Mouse (Mus musculus): ENCODE measurements at regions not wholly inside any gene's neighbourhood (a gene's known extent, or its start where the extent isn't known, plus 50 kb on each side); places are given as distances from the start of the nearest gene placed in this dataset.
A peak's percentile ranks its signal among the peaks of the same experiment; 100 is the strongest.

DNA sequence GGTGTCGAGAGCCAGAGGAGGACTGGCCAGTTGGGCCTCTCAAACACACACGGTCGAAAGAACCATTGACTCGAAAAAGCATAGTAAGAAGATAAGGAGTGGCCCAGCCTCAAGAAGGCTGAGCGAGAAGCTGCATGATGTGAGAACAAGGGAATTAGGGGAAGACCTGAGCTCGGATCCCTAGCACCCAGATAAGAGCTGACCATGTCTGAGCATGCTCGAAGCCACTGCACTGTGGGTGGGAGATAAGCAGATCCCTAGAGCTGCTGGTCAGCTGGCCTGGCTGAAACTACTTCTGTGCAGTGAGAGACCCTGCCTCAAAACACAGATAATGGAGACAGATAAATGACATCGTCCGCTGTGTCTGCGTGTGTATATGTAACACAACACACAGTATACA lies 111.8 kb upstream of the Tmem189 start:
- ATAC-seq (replicated peaks; ENCODE audit: low FRiP score, low read depth) (no peak), DNase-seq (ENCODE audit: low spot score) (no peak)
- no peak overlapping the region for H3K9ac ChIP-seq (ENCODE audit: low read depth, low read length)
- no peaks in the 10 kb centered on the region for H3K9me3 ChIP-seq (replicated peaks; ENCODE audit: low read length)
- WGBS = 87% methylated on average over 10 of the region's 10 CpGs
- no peak overlapping the region for H3K4me2 ChIP-seq (ENCODE audit: low read length)
- 0 out of 2 replicates have a peak, but pooled peaks cover 10% of the 10 kb centered on the region for H3K4me1 ChIP-seq (replicated peaks; ENCODE audit: insufficient read depth, low read length)
- no peaks in the 10 kb centered on the region for H3K36me3 ChIP-seq (ENCODE audit: insufficient read depth, low read length)
- no peaks in the 10 kb centered on the region for H3K27me3 ChIP-seq (ENCODE audit: insufficient read depth, low read length)
- no peak for TF ChIP-seq CTCF (IDR thresholded peaks at IDR 0.05; ENCODE audit: low read depth)
- no peak overlapping the region for H3K27ac ChIP-seq
- H3K4me3 ChIP-seq (replicated peaks; ENCODE audit: low read depth, low read length) = no peak overlapping the region

DNA sequence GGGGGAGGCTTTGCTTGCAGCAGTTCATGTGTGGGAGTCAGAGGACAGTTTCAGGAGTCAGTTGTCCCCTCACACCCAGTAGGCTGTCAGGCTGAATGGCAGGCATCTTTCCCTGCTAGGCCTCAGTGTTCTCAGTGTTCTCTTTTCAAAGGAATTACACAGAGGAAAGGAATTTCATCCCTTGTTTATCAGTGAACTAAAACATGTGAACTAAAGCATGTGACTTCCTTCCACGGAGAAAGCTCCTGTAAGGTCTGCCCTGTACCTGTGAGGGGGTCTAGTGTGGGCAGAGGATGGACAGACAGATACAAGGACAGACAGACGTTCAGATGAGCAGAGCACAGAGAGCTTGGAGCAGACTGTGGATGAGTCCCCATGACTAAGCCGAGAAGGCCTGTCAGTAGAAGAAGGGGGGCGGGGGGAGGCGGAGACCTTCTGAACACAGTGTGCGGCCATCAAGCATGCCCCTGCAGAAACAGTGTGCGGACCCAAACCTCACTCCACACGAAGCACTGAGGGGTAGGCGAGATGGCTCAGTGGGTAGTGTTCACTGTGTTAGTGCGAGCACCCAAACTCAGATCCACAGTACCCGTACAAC lies 111.1 kb upstream of the Tmem189 start:
- no peak overlapping the region for H3K4me3 ChIP-seq (replicated peaks; ENCODE audit: low read depth, low read length)

DNA sequence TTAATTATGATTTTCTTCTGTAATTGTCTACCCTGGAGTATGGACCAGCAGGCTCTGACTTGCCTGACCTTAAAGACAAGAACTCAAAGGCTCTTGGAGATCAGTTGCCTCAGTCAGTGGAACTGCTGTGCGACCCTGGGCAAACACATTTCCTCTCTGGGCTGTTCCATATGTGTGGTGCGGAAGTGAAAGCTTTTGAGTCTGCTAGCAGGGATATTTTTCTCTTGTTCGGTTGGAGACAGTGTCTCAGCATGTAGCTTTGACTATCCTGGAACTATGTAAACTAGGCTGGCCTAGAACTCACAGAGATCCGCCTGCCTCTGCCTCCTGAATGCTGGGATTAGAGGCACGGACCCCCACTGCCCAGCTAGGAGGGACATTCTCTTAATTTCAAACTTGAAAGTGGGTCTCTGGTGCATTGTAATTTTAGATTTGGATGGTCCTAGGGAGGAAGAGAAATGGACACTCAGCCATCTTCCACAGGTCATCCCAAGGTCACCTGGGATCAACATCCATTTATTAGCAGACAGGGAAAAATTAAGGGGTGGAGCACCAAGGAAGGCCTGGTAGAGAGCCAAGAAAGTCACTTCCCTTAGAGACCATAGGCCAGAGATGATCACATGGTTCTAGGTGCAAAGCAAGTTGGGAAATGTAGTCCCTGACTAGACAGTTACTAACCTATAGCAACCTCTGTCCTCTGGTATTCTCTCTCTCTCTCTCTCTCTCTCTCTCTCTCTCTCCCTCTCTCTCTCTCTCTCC lies 110.2 kb upstream of the Tmem189 start:
- Histone ChIP-seq H3K4me1 (replicated peaks; ENCODE audit: insufficient read depth, low read length) (0 out of 2 replicates have a peak, but pooled peaks cover 4% of the 10 kb centered on the region), H3K4me2 (ENCODE audit: low read length) (no peak overlapping the region), H3K27ac (no peak overlapping the region), H3K9me3 (replicated peaks; ENCODE audit: low read length) (no peaks in the 10 kb centered on the region), H3K36me3 (ENCODE audit: insufficient read depth, low read length) (no peaks in the 10 kb centered on the region), H3K4me3 (replicated peaks; ENCODE audit: low read depth, low read length) (no peak overlapping the region), H3K27me3 (ENCODE audit: insufficient read depth, low read length) (no peaks in the 10 kb centered on the region), H3K9ac (ENCODE audit: low read depth, low read length) (no peak overlapping the region)
- WGBS = 91% methylated on average over 5 of the region's 5 CpGs
- DNase-seq (ENCODE audit: low spot score) (peak; percentile 90), ATAC-seq (replicated peaks; ENCODE audit: low FRiP score, low read depth) (peak; percentile 69)
- no peak for TF ChIP-seq CTCF (IDR thresholded peaks at IDR 0.05; ENCODE audit: low read depth)

More for the DNA sequence above, 111.1 kb upstream of the Tmem189 start:
- peak; percentile 69 for DNase-seq (ENCODE audit: low spot score)
- no peak overlapping the region for H3K4me2 ChIP-seq (ENCODE audit: low read length)
- no peak overlapping the region for H3K9ac ChIP-seq (ENCODE audit: low read depth, low read length)
- peak overlapping the region; percentile 70 for H3K27ac ChIP-seq
- TF ChIP-seq CTCF (IDR thresholded peaks at IDR 0.05; ENCODE audit: low read depth) = no peak
- peak; percentile 33; the same call in 1 of the 2 replicates for ATAC-seq (replicated peaks; ENCODE audit: low FRiP score, low read depth)
- 61% methylated on average over 11 of the region's 11 CpGs for WGBS
- H3K9me3 ChIP-seq (replicated peaks; ENCODE audit: low read length) = no peaks in the 10 kb centered on the region
- H3K36me3 ChIP-seq (ENCODE audit: insufficient read depth, low read length) = no peaks in the 10 kb centered on the region
- H3K4me1 ChIP-seq (replicated peaks; ENCODE audit: insufficient read depth, low read length) = 0 out of 2 replicates have a peak, but pooled peaks cover 6% of the 10 kb centered on the region
- no peaks in the 10 kb centered on the region for H3K27me3 ChIP-seq (ENCODE audit: insufficient read depth, low read length)

DNA sequence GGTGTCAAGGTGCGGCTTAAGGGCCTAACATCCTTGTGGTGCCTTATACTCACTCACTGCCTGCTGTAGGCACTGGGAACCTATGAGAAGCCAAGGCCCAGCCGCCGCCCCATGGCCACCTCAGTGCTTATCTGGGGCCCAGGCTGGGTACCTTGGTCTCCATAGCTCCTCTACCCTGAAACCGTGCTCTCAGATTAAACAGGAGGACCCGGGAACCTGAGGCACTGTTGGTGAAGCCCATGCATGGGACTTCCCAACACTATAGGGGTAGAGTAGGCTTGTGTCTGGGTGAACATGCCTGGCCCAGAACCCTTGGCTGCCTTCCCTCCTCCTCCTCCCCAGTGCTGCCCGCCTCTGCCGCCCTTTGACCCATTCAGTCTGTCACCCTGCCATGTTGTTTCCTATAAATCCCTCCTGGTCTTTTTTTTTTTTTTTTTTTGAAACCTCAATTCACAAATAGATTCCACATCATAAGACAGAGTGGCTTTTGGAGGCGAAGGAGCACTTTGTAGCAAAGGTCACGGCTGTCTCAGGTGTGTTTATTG lies 109.4 kb upstream of the Tmem189 start:
- TF ChIP-seq CTCF (IDR thresholded peaks at IDR 0.05; ENCODE audit: low read depth) = no peak
- H3K4me3 ChIP-seq (replicated peaks; ENCODE audit: low read depth, low read length) = no peak overlapping the region
- no peak overlapping the region for H3K4me2 ChIP-seq (ENCODE audit: low read length)
- no peaks in the 10 kb centered on the region for H3K27me3 ChIP-seq (ENCODE audit: insufficient read depth, low read length)
- WGBS = 95% methylated on average over 9 of the region's 9 CpGs
- H3K9me3 ChIP-seq (replicated peaks; ENCODE audit: low read length) = no peaks in the 10 kb centered on the region
- DNase-seq (ENCODE audit: low spot score) (no peak), ATAC-seq (replicated peaks; ENCODE audit: low FRiP score, low read depth) (no peak)
- H3K4me1 ChIP-seq (replicated peaks; ENCODE audit: insufficient read depth, low read length) = 0 out of 2 replicates have a peak, but pooled peaks cover 4% of the 10 kb centered on the region
- no peak overlapping the region for H3K9ac ChIP-seq (ENCODE audit: low read depth, low read length)
- no peak overlapping the region for H3K27ac ChIP-seq
- H3K36me3 ChIP-seq (ENCODE audit: insufficient read depth, low read length) = no peaks in the 10 kb centered on the region

DNA sequence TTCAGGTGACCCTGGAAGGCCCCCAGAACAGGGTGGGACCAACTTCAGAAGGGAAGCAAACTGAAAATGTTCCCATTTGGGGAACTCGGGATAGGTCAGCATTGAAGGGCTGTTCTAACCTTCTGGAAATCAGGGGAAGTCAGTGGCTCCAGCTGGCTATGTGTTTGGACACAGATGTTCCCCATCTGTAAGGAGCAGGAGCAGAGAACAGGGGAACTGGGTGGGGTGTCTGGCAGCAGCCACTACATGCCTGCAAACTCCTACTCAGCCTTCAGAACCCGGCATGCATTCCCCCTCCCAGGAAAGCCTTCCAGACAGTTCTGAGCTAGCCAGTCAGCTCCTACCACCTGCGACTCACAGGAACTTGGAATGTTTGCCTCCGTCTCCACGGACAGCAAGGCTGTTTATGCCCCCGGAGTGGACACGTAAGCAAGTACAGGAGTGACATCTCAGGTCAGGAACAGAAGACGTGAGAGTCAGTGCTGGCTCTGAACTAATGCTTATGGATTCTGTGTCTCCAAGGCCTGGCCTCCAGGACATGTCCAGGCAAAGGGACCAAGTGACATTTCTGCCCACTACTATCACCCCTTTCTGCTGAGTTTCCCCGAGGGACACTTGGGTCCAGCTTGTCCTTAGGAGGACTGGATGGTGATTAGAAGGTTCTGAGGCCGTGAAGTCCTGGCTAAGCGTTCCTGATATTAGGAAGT lies 108.6 kb upstream of the Tmem189 start:
- no peaks in the 10 kb centered on the region for H3K36me3 ChIP-seq (ENCODE audit: insufficient read depth, low read length)

DNA sequence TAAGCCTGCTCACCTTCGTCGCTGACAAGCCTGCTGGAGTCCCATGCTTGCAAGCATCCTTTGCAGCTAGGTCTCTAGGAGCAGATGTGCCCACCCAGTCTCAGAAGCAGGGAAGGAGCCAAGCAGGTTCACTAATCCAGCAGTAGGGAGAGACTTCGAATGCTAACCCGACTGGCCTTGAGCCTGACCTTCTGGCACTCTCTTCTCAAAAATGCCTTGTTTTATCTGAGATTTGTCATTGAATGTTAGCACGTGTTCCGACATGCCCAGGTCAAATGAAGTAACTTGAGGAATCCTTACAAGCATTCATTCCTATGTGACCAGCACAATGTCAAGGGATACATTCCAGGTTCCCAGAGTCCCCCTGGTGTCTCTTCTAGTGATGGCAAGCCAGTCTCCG lies 105.9 kb upstream of the Tmem189 start:
- Histone ChIP-seq H3K27ac (no peak overlapping the region), H3K4me1 (replicated peaks; ENCODE audit: insufficient read depth, low read length) (no peaks in the 10 kb centered on the region), H3K27me3 (ENCODE audit: insufficient read depth, low read length) (no peaks in the 10 kb centered on the region), H3K9me3 (replicated peaks; ENCODE audit: low read length) (no peaks in the 10 kb centered on the region), H3K4me3 (replicated peaks; ENCODE audit: low read depth, low read length) (no peak overlapping the region), H3K9ac (ENCODE audit: low read depth, low read length) (no peak overlapping the region), H3K36me3 (ENCODE audit: insufficient read depth, low read length) (no peaks in the 10 kb centered on the region), H3K4me2 (ENCODE audit: low read length) (no peak overlapping the region)
- peak; percentile 23; the same call in 1 of the 2 replicates for TF ChIP-seq CTCF (IDR thresholded peaks at IDR 0.05; ENCODE audit: low read depth)
- ATAC-seq (replicated peaks; ENCODE audit: low FRiP score, low read depth) = no peak
- WGBS = 82% methylated on average over 7 of the region's 7 CpGs
- DNase-seq (ENCODE audit: low spot score) = no peak

More for the DNA sequence above, 108.6 kb upstream of the Tmem189 start:
- Histone ChIP-seq H3K4me2 (ENCODE audit: low read length) (no peak overlapping the region), H3K27ac (no peak overlapping the region), H3K4me3 (replicated peaks; ENCODE audit: low read depth, low read length) (no peak overlapping the region), H3K9me3 (replicated peaks; ENCODE audit: low read length) (no peaks in the 10 kb centered on the region), H3K27me3 (ENCODE audit: insufficient read depth, low read length) (no peaks in the 10 kb centered on the region), H3K4me1 (replicated peaks; ENCODE audit: insufficient read depth, low read length) (0 out of 2 replicates have a peak, but pooled peaks cover 4% of the 10 kb centered on the region), H3K9ac (ENCODE audit: low read depth, low read length) (no peak overlapping the region)
- DNase-seq (ENCODE audit: low spot score) (peak; percentile 68), ATAC-seq (replicated peaks; ENCODE audit: low FRiP score, low read depth) (no peak)
- no peak for TF ChIP-seq CTCF (IDR thresholded peaks at IDR 0.05; ENCODE audit: low read depth)
- WGBS = 76% methylated on average over 11 of the region's 11 CpGs

Data from kidney, postnatal 0 days (tissue).